Mouse (Mus musculus): Measurements from ENCODE around the gene Akr1e1. TPM values are rescaled to one million over a fixed set of nuclear protein-coding genes. Genes with fewer than 3 reads are reported as not detected.
"Not testable (repeated sequence)": the region's sequence is repeated elsewhere in the genome, so short reads cannot be mapped to it uniquely, and the experiment has no call there.

Gene Akr1e1
- total and polyA plus RNA-seq, 2 experiments from 2014 or later, result 8.3 to 38.2 TPM

GRCm38 (mm10) chr13:4606821-4607220 lies 2.2 kb downstream of the Akr1e1 start:
- Histone ChIP-seq H3K9ac (replicated peaks; ENCODE audit: low read length) (no peak overlapping the region), H3K4me3 (ENCODE audit: low read length) (no peak overlapping the region), H3K9me3 (ENCODE audit: low read length) (no peaks in the 10 kb centered on the region), H3K4me2 (ENCODE audit: low read depth, low read length) (no peak overlapping the region), H3K36me3 (ENCODE audit: insufficient read depth, low read length) (no peaks in the 10 kb centered on the region), H3K27ac (no peak overlapping the region), H3K4me1 (ENCODE audit: insufficient read depth, low read length) (no peaks in the 10 kb centered on the region), H3K27me3 (ENCODE audit: insufficient read depth, low read length) (no peaks in the 10 kb centered on the region)
- 89% methylated on average over 4 of the region's 4 CpGs for WGBS
- TF ChIP-seq CTCF (IDR thresholded peaks at IDR 0.05; ENCODE audit: low read depth), result no peak
- DNase-seq (ENCODE audit: low spot score), result no peak
- no peak for ATAC-seq

GRCm38 (mm10) chr13:4603431-4603830 lies 5.5 kb downstream of the Akr1e1 start:
- not testable (repeated sequence) for H3K27ac ChIP-seq; DNase-seq (ENCODE audit: low spot score); H3K4me2 ChIP-seq (ENCODE audit: low read depth, low read length); H3K9ac ChIP-seq (replicated peaks; ENCODE audit: low read length); H3K9me3 ChIP-seq (ENCODE audit: low read length); H3K4me3 ChIP-seq (ENCODE audit: low read length); H3K4me1 ChIP-seq (ENCODE audit: insufficient read depth, low read length); H3K36me3 ChIP-seq (ENCODE audit: insufficient read depth, low read length); ATAC-seq; H3K27me3 ChIP-seq (ENCODE audit: insufficient read depth, low read length)
- WGBS, result 70% methylated on average over 3 of the region's 3 CpGs

- DNase-seq (ENCODE audit: low spot score) (no peak), ATAC-seq (no peak)
- Histone ChIP-seq H3K36me3 (ENCODE audit: insufficient read depth, low read length) (no peaks in the 10 kb centered on the region), H3K4me1 (ENCODE audit: insufficient read depth, low read length) (no peaks in the 10 kb centered on the region), H3K9me3 (ENCODE audit: low read length) (no peaks in the 10 kb centered on the region), H3K4me3 (ENCODE audit: low read length) (no peak overlapping the region), H3K27me3 (ENCODE audit: insufficient read depth, low read length) (no peaks in the 10 kb centered on the region), H3K9ac (replicated peaks; ENCODE audit: low read length) (no peak overlapping the region), H3K27ac (no peak overlapping the region), H3K4me2 (ENCODE audit: low read depth, low read length) (no peak overlapping the region)
- WGBS, result 96% methylated on average over 1 of the region's 1 CpGs
- no peak for TF ChIP-seq CTCF (IDR thresholded peaks at IDR 0.05; ENCODE audit: low read depth)
These were observed 32.1 kb downstream of the Akr1e1 start for GRCm38 (mm10) chr13:4576921-4577320.

GRCm38 (mm10) chr13:4573871-4574270 lies 35.1 kb downstream of the Akr1e1 start, which contains the start of gene Akr1c21:
Akr1c21 (plus strand) TSS chr13:4574075.
- no peaks in the 10 kb centered on the region for H3K27me3 ChIP-seq (ENCODE audit: insufficient read depth, low read length)
- ATAC-seq (no peak), DNase-seq (ENCODE audit: low spot score) (no peak)
- H3K4me2 ChIP-seq (ENCODE audit: low read depth, low read length), result no peak within 1 kb of the TSS
- no peak within 1 kb of the TSS for H3K9ac ChIP-seq (replicated peaks; ENCODE audit: low read length)
- no peak for TF ChIP-seq CTCF (IDR thresholded peaks at IDR 0.05; ENCODE audit: low read depth)
- 85% methylated on average over 1 of the region's 1 CpGs for WGBS
- no peak within 1 kb of the TSS for H3K27ac ChIP-seq
- H3K36me3 ChIP-seq (ENCODE audit: insufficient read depth, low read length), result no peaks in the 10 kb centered on the region
- H3K9me3 ChIP-seq (ENCODE audit: low read length), result no peaks in the 10 kb centered on the region
- no peaks in the 10 kb centered on the region for H3K4me1 ChIP-seq (ENCODE audit: insufficient read depth, low read length)
- H3K4me3 ChIP-seq (ENCODE audit: low read length), result no peak within 1 kb of the TSS

- no peaks in the 10 kb centered on the region for H3K27me3 ChIP-seq (ENCODE audit: insufficient read depth, low read length)
- no peak overlapping the region for H3K27ac ChIP-seq
- no peaks in the 10 kb centered on the region for H3K9me3 ChIP-seq (ENCODE audit: low read length)
- no peaks in the 10 kb centered on the region for H3K36me3 ChIP-seq (ENCODE audit: insufficient read depth, low read length)
- H3K4me3 ChIP-seq (ENCODE audit: low read length), result no peak overlapping the region
- TF ChIP-seq CTCF (IDR thresholded peaks at IDR 0.05; ENCODE audit: low read depth), result no peak
- no peak for ATAC-seq
- H3K9ac ChIP-seq (replicated peaks; ENCODE audit: low read length), result no peak overlapping the region
- H3K4me2 ChIP-seq (ENCODE audit: low read depth, low read length), result no peak overlapping the region
- no peaks in the 10 kb centered on the region for H3K4me1 ChIP-seq (ENCODE audit: insufficient read depth, low read length)
- 76% methylated on average over 2 of the region's 2 CpGs for WGBS
- no peak for DNase-seq (ENCODE audit: low spot score)
These were observed 43.0 kb downstream of the Akr1e1 start for GRCm38 (mm10) chr13:4565996-4566395.

GRCm38 (mm10) chr13:4560500-4560899 lies 48.5 kb downstream of the Akr1e1 start:
- H3K27me3 ChIP-seq (ENCODE audit: insufficient read depth, low read length), result no peaks in the 10 kb centered on the region
- ATAC-seq (no peak), DNase-seq (ENCODE audit: low spot score) (no peak)
- H3K36me3 ChIP-seq (ENCODE audit: insufficient read depth, low read length), result no peaks in the 10 kb centered on the region
- H3K27ac ChIP-seq, result no peak overlapping the region
- H3K9ac ChIP-seq (replicated peaks; ENCODE audit: low read length), result no peak overlapping the region
- H3K4me2 ChIP-seq (ENCODE audit: low read depth, low read length), result no peak overlapping the region
- no peak overlapping the region for H3K4me3 ChIP-seq (ENCODE audit: low read length)
- no peak for TF ChIP-seq CTCF (IDR thresholded peaks at IDR 0.05; ENCODE audit: low read depth)
- no peaks in the 10 kb centered on the region for H3K9me3 ChIP-seq (ENCODE audit: low read length)
- no peaks in the 10 kb centered on the region for H3K4me1 ChIP-seq (ENCODE audit: insufficient read depth, low read length)

- H3K9ac ChIP-seq (replicated peaks; ENCODE audit: low read length), result no peak overlapping the region
- no peak overlapping the region for H3K4me3 ChIP-seq (ENCODE audit: low read length)
- H3K9me3 ChIP-seq (ENCODE audit: low read length), result no peaks in the 10 kb centered on the region
- no peaks in the 10 kb centered on the region for H3K36me3 ChIP-seq (ENCODE audit: insufficient read depth, low read length)
- WGBS, result 86% methylated on average over 1 of the region's 1 CpGs
- no peak for TF ChIP-seq CTCF (IDR thresholded peaks at IDR 0.05; ENCODE audit: low read depth)
- H3K4me1 ChIP-seq (ENCODE audit: insufficient read depth, low read length), result no peaks in the 10 kb centered on the region
- no peak overlapping the region for H3K4me2 ChIP-seq (ENCODE audit: low read depth, low read length)
- DNase-seq (ENCODE audit: low spot score), result no peak
- no peak for ATAC-seq
- H3K27ac ChIP-seq, result no peak overlapping the region
- no peaks in the 10 kb centered on the region for H3K27me3 ChIP-seq (ENCODE audit: insufficient read depth, low read length)
These were observed 49.8 kb downstream of the Akr1e1 start for GRCm38 (mm10) chr13:4559143-4559542.

Other genes with a start within 250 kb of the Akr1e1 start
- gene Akr1c6, start 174.9 kb downstream of the Akr1e1 start, total RNA-seq (2014; rRNA removed), result not detected in 2 replicates
- not detected in 2 replicates for gene Akr1c6, start 174.9 kb downstream of the Akr1e1 start, polyA plus RNA-seq (2015; fragmentation: Nextera tagmentation; extraction: Ambion mirVana)
- gene Akr1c20, start 85.8 kb downstream of the Akr1e1 start, total RNA-seq (2014; rRNA removed), result not detected in 2 replicates
- not detected in 2 replicates for gene Akr1c20, start 85.8 kb downstream of the Akr1e1 start, polyA plus RNA-seq (2015; fragmentation: Nextera tagmentation; extraction: Ambion mirVana)
- not detected in 2 replicates for gene Akr1c21, start 35.1 kb downstream of the Akr1e1 start, total RNA-seq (2014; rRNA removed)
- gene Akr1c21, start 35.1 kb downstream of the Akr1e1 start, polyA plus RNA-seq (2015; fragmentation: Nextera tagmentation; extraction: Ambion mirVana), result not detected in 2 replicates

All from hindbrain, postnatal 0 days (tissue).